Mouse (Mus musculus) neural tube, embryonic 11.5 days (tissue): Measurements from ENCODE around the gene Luzp1. TPM values are rescaled to one million over a fixed set of nuclear protein-coding genes. Genes with fewer than 3 reads are reported as not detected.

Experiments
- ATAC-seq: fragments of 200-750 bp; cut with Nextera tagmentation; 2 replicates; pipeline ENCODE4 v1.8.0; 2017; ENCODE audit warnings: moderate number of reproducible peaks, mild to moderate bottlenecking, moderate TSS enrichment, moderate library complexity; ENCODE audit not compliant: insufficient read depth, low FRiP score, low TSS enrichment
- DNase-seq: peaks from one replicate; pipeline ENCODE4 v3.0.0-alpha.2; 2015; ENCODE audit warnings: low spot score
- H3K27ac ChIP-seq: fragments of 300-500 bp; sonication (generic); 2 replicates; pipeline ENCODE4 v1.5.1; 2014; ENCODE audit warnings: low read depth, mild to moderate bottlenecking, low read length
- H3K27me3 ChIP-seq: fragments of 300-500 bp; sonication (generic); 2 replicates; pipeline ENCODE4 v1.6.1; 2014; ENCODE audit warnings: mild to moderate bottlenecking, low read length, mixed read lengths; ENCODE audit not compliant: control insufficient read depth, insufficient read depth
- H3K36me3 ChIP-seq: fragments of 300-500 bp; sonication (generic); 2 replicates; pipeline ENCODE4 v1.6.1; 2014; ENCODE audit warnings: mild to moderate bottlenecking, low read length, moderate library complexity, mixed read lengths; ENCODE audit not compliant: control insufficient read depth, insufficient read depth
- H3K4me1 ChIP-seq: fragments of 300-500 bp; sonication (generic); 2 replicates; pipeline ENCODE4 v1.6.1; 2014; ENCODE audit warnings: low read length, mixed read lengths; ENCODE audit not compliant: control insufficient read depth, insufficient read depth
- H3K4me2 ChIP-seq: fragments of 300-500 bp; sonication (generic); 2 replicates; pipeline ENCODE4 v1.6.1; 2014; ENCODE audit warnings: low read depth, mild to moderate bottlenecking, moderate library complexity
- H3K4me3 ChIP-seq: fragments of 300-500 bp; sonication (generic); 2 replicates; pipeline ENCODE4 v1.5.1; 2014; ENCODE audit warnings: low read depth, low read length
- H3K9ac ChIP-seq: fragments of 300-500 bp; sonication (generic); 2 replicates; pipeline ENCODE4 v1.6.1; 2014; ENCODE audit warnings: mild to moderate bottlenecking, low read length
- H3K9me3 ChIP-seq: fragments of 300-500 bp; sonication (generic); 2 replicates; pipeline ENCODE4 v1.6.1; 2016; ENCODE audit warnings: low read length; ENCODE audit not compliant: control insufficient read depth
- whole genome bisulfite sequencing: fragments of 180-500 bp; shearing (Covaris S2); extraction: QIAGEN DNeasy Blood & Tissue Kit; methylation state at CpG from one replicate; pipeline ENCODE4 v1.1.7; 2014; 5-methylcytosine and 5-hydroxymethylcytosine counted together
- polyA plus RNA-seq: library from polyadenylated mRNA; unstranded; fragments of >200 nt; fragmentation: Nextera tagmentation; extraction: Ambion mirVana; gene quantifications from 2 replicates; pipeline ENCODE4 v1.2.1, GENCODE M21; 2014

Luzp1 gene
- polyA plus RNA-seq, 1 experiment from 2014 or later = 79.9 TPM

GRCm38 (mm10) chr4:136546279-136547045, 76.9 kb downstream of the Luzp1 start:
- no peaks in the 10 kb centered on the region for H3K4me1 ChIP-seq

GRCm38 (mm10) chr4:136547721-136548120, 78.2 kb downstream of the Luzp1 start:
- 75% methylated on average over 1 of the region's 1 CpGs for WGBS
- no peaks in the 10 kb centered on the region for H3K4me1 ChIP-seq
- H3K4me3 ChIP-seq = no peak overlapping the region
- no peaks in the 10 kb centered on the region for H3K9me3 ChIP-seq
- no peak overlapping the region for H3K4me2 ChIP-seq
- no peak overlapping the region for H3K9ac ChIP-seq
- no peak overlapping the region for H3K27ac ChIP-seq
- no peak for ATAC-seq
- DNase-seq = no peak
- no peaks in the 10 kb centered on the region for H3K27me3 ChIP-seq
- H3K36me3 ChIP-seq = peaks cover 29% of the 10 kb centered on the region

More at GRCm38 (mm10) chr4:136546279-136547045, 76.9 kb downstream of the Luzp1 start:
- Histone ChIP-seq H3K36me3 (peaks cover 32% of the 10 kb centered on the region), H3K27me3 (no peaks in the 10 kb centered on the region), H3K4me3 (no peak overlapping the region), H3K9me3 (no peaks in the 10 kb centered on the region), H3K9ac (no peak overlapping the region), H3K27ac (no peak overlapping the region), H3K4me2 (no peak overlapping the region)
- ATAC-seq = no peak
- DNase-seq = no peak
- 84% methylated on average over 3 of the region's 3 CpGs for WGBS

DNA sequence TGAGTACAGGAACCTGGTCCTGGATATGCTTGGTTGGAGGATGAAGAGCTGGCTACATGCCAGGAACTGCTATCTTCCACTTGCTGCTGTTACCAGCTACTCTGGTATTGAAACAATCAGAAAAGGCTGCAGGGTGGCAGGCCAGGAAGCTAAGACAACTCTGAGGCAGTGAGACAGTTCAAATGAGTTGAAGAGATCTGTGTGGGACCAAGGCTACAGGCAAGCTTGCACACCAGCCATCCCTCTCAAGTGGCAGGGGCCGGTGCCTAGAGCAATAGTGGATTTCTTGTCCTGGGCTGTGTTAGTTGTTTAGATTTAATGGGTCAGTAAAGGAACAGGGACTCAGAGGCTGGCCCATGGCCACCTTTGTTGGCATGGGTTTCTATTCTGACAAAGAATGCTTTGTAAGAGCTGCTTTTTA, 78.8 kb downstream of the Luzp1 start:
- ATAC-seq = no peak
- 84% methylated on average over 1 of the region's 1 CpGs for WGBS
- no peaks in the 10 kb centered on the region for H3K27me3 ChIP-seq

GRCm38 (mm10) chr4:136553108-136553507, 83.5 kb downstream of the Luzp1 start:
- H3K27ac ChIP-seq = no peak overlapping the region
- H3K36me3 ChIP-seq = peaks cover 20% of the 10 kb centered on the region
- no peaks in the 10 kb centered on the region for H3K9me3 ChIP-seq
- no peak for ATAC-seq
- H3K4me2 ChIP-seq = no peak overlapping the region
- WGBS = 85% methylated on average over 1 of the region's 1 CpGs
- H3K4me1 ChIP-seq = no peaks in the 10 kb centered on the region
- DNase-seq = no peak
- no peak overlapping the region for H3K4me3 ChIP-seq
- H3K27me3 ChIP-seq = no peaks in the 10 kb centered on the region
- no peak overlapping the region for H3K9ac ChIP-seq

More for the DNA sequence above, 78.8 kb downstream of the Luzp1 start:
- Histone ChIP-seq H3K27ac (no peak overlapping the region), H3K4me3 (no peak overlapping the region), H3K36me3 (peaks cover 25% of the 10 kb centered on the region), H3K9me3 (no peaks in the 10 kb centered on the region), H3K9ac (no peak overlapping the region), H3K4me2 (no peak overlapping the region), H3K4me1 (no peaks in the 10 kb centered on the region)
- no peak for DNase-seq

DNA sequence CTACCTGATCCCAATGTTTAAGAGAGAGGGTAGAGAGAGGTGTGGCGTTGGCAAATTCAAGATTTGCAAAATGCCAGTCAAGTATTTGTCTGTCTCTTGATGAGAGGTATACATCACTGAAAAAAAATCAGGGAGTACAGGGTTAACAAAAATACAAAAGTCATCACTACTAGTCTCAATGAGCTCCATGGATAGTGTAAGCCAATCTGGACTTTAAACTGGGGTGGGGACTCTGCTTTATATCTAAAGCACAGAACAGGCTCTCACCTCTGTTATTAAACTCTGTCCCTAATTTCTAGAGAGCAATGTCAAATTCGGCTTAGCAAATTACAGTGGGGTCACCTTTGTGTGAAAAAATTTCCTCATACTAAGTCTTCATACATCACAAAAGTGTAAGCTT, 88.1 kb downstream of the Luzp1 start:
- ATAC-seq = no peak
- no peak overlapping the region for H3K27ac ChIP-seq
- H3K36me3 ChIP-seq = peaks cover 18% of the 10 kb centered on the region
- H3K9ac ChIP-seq = no peak overlapping the region
- no peaks in the 10 kb centered on the region for H3K27me3 ChIP-seq
- no peak overlapping the region for H3K4me3 ChIP-seq
- 97% methylated on average over 2 of the region's 2 CpGs for WGBS
- H3K9me3 ChIP-seq = no peaks in the 10 kb centered on the region
- DNase-seq = no peak
- H3K4me2 ChIP-seq = no peak overlapping the region
- H3K4me1 ChIP-seq = no peaks in the 10 kb centered on the region

DNA sequence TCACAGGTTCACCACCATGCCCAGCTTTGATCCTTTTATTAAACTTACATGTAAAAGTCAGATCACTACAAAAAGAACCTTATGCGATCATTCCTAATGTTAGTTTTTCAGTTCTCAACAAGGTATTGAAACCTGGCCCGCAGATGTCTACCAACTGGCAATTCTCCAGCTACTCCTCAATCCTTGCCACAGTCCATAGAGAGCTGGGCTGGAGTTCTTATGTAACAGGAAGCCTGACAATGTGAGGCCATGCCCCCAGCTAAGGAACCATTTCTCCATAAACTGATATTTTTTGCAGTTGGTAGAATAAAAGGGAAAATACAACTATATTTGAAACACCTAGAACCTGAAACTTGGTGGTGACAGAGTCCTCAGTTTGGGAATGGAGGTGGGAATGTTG, 90.1 kb downstream of the Luzp1 start:
- peaks cover 20% of the 10 kb centered on the region for H3K36me3 ChIP-seq
- WGBS = 97% methylated on average over 2 of the region's 2 CpGs

DNA sequence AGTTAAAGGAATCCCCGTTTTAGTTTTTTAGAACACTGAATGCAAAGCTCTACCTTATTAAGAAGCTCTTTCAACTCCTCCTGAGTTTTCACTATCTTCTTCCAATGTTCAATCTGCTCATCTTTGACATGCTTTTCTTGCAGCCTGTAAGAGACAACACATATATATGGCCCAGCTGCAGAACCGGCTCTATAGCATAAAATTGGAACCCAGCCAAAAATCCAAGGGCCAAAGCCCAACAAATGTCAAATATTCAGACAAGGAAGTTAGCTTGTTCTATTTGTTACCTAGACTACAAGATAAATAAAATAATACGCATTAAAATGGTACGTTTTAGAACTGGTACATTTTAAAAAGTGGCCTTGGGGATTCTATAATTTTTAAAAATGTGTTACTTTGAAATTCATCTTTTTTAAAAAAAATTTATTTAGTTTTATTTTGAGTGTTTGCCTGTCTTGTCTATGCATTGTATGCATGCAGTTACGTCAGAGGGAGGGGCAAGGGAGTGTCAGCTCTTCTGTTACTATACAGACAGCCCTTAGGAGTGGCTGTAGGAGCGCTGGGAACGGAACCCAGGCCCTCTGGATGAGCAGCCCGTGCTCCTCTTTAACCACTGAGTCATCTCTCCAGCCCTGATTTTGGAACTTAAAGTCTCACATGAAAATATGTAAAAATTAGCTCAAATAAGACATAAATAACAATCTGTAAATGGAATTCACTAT, 90.9 kb downstream of the Luzp1 start:
- DNase-seq = no peak
- Histone ChIP-seq H3K4me2 (no peak overlapping the region), H3K4me1 (no peaks in the 10 kb centered on the region), H3K27ac (no peak overlapping the region), H3K36me3 (peaks cover 18% of the 10 kb centered on the region), H3K27me3 (no peaks in the 10 kb centered on the region), H3K9ac (no peak overlapping the region), H3K4me3 (no peak overlapping the region), H3K9me3 (no peaks in the 10 kb centered on the region)
- WGBS = 95% methylated on average over 8 of the region's 8 CpGs
- ATAC-seq = no peak

More for the DNA sequence above, 90.1 kb downstream of the Luzp1 start:
- ATAC-seq = no peak
- no peaks in the 10 kb centered on the region for H3K4me1 ChIP-seq
- no peak overlapping the region for H3K9ac ChIP-seq
- H3K27me3 ChIP-seq = no peaks in the 10 kb centered on the region
- no peaks in the 10 kb centered on the region for H3K9me3 ChIP-seq
- H3K27ac ChIP-seq = no peak overlapping the region
- DNase-seq = no peak
- no peak overlapping the region for H3K4me2 ChIP-seq
- H3K4me3 ChIP-seq = no peak overlapping the region

DNA sequence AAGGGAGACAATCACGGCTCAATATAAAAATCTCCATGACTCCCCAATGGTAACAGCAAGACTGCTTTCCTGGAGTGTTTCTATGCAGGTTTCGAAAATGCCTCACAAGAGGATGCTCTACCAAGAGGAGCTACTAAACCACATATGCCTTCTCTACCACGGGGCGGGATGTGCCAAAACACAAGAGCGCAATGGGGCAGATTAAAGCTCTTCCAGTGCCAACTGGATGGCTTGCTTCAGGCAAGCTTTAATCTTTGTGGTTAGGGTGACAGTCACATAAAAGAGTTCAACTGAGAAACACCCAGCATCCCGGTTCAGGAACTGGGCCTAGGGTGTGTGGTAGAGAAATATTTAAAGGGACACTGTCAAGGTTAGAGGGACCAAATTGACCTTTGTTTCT, 93.2 kb downstream of the Luzp1 start:
- Histone ChIP-seq H3K27me3 (no peaks in the 10 kb centered on the region), H3K4me1 (no peaks in the 10 kb centered on the region), H3K36me3 (peaks cover 14% of the 10 kb centered on the region), H3K27ac (no peak overlapping the region), H3K4me3 (no peak overlapping the region), H3K4me2 (no peak overlapping the region), H3K9ac (no peak overlapping the region), H3K9me3 (no peaks in the 10 kb centered on the region)
- no peak for ATAC-seq
- no peak for DNase-seq
- WGBS = 94% methylated on average over 6 of the region's 6 CpGs

DNA sequence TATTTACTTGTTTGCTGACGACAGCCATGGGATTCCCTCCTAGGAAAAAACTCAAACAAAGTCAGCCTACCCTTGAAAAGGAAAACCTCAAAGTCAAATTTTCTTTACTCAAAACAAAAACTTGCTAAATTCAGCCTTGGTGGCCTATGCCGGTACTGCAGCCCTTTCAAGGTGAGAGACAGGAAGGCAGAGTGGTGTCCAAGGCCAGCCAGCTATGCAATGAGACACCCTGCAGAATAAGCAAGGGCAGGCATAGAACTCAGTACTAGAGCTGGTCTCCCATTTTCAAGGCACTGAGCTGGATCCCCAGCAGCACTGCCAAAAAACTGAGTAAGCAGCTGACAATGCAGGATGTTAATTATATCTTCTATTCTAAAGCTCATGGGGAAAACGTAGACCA, 99.1 kb downstream of the Luzp1 start:
- Histone ChIP-seq H3K9ac (no peak overlapping the region), H3K27me3 (no peaks in the 10 kb centered on the region), H3K36me3 (peaks cover 14% of the 10 kb centered on the region; the same call in 1 of the 2 replicates), H3K4me1 (no peaks in the 10 kb centered on the region), H3K9me3 (no peaks in the 10 kb centered on the region), H3K27ac (no peak overlapping the region), H3K4me3 (no peak overlapping the region), H3K4me2 (no peak overlapping the region)
- ATAC-seq (no peak), DNase-seq (no peak)
- 88% methylated on average over 3 of the region's 3 CpGs for WGBS
